Mouse (Mus musculus): ENCODE measurements around the gene Wdr49. TPM values are rescaled to one million over a fixed set of nuclear protein-coding genes. Genes with fewer than 3 reads are reported as not detected.

Gene Wdr49
- polyA plus RNA-seq (2012; rRNA removed): not detected in 2 replicates

DNA sequence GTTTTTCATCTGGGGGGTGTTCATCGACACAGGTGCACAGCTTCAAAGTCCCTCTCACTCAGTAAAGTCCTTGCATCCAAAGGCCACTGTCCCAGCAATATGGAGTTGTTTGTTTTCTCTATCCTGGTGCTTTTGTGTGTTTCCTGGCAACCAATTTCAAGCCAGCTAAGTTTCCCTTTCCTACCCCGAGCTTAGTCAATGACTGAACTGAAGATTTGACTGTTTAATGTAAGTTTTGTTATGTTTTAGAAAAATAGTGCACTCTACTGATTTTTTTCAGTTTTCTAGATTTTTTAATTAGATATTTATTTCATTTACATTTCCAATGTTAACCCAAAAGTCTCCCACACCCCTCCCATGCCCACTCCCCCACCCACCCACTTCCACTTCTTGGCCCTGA, at the start of gene Wdr49:
Gene Wdr49, minus strand, starts transcription at position 101 of the 400 bp plus-strand sequence.

DNA sequence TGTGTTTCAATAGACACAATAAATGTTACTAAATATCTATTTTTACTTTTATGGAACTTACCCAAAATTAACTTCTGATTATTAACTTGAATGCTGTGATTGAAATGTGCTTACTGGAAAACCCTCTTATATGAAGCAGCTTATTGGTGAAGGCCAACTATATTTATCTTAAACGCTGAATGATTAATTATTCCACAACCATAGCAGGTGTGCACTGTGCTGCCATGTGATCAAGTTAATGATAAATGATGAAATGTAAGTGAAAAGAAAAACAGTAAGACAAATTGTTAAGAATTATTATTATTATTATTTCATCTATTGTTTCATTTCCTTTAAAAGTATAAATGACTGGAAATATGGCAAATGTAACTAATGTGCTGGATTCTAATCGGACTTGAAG, 212.0 kb downstream of the Wdr49 start, which contains the start of gene Serpini2:
Gene Serpini2, minus strand, starts transcription at position 101 of the 400 bp plus-strand sequence.

Other genes starting within 250 kb of the Wdr49 start
- 0.03 TPM in 1 of 2 replicates, not detected in the other for gene Serpini2, start 212.1 kb downstream of the Wdr49 start, polyA plus RNA-seq (2012; rRNA removed)
- 22.6 and 25.3 TPM in 2 replicates for gene Pdcd10, start 74.7 kb upstream of the Wdr49 start, polyA plus RNA-seq (2012; rRNA removed)
- gene Serpini1, start 75.4 kb upstream of the Wdr49 start, polyA plus RNA-seq (2012; rRNA removed): 0.12 and 0.16 TPM in 2 replicates

All from liver, embryonic 14 days (tissue).